Mouse (Mus musculus): ENCODE data around the gene Nxph1.

DNA sequence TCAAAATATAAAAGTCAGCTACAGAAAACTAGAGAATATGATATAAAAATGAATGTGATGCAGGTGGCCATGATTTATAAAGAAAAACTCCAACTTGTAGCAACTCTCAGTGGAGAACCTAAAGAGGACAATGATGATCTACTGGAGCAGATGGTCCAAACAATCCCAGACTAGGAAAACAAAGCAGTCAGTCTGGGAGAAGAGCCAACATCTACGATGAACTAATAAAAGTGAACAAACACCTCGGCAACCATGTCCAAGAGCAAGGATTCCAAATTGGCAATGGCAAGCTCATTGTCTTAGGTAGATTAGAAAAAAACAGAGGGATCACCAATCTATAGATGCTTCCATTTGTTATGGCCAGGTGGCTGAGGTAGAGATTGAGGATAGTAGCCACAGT is 211.0 kb downstream of the Nxph1 start:
- TF ChIP-seq EP300 (optimal IDR thresholded peaks at IDR 0.05) = no peak
- TF ChIP-seq CTCF (IDR thresholded peaks at IDR 0.05; ENCODE audit: low read depth) = no peak
